Mouse (Mus musculus): ENCODE data around the gene Mrc2. TPM values are rescaled to one million over a fixed set of nuclear protein-coding genes. Genes with fewer than 3 reads are reported as not detected.

The Mrc2 gene
- total and polyA plus RNA-seq, 3 experiments, result not detected

Other genes with a start within 250 kb of the Mrc2 start
- not detected in 2 replicates for gene Efcab3, start 229.1 kb upstream of the Mrc2 start, total RNA-seq (2012; rRNA removed)
- gene Efcab3, start 229.1 kb upstream of the Mrc2 start, polyA plus RNA-seq (2012; ENCODE audit: insufficient read depth in 1 of 2, insufficient read length in 2 of 2, low read depth in 1 of 2, low replicate concordance in 2 of 2, missing spikeins in 1 of 2), result not detected
- gene Mettl2, start 166.2 kb upstream of the Mrc2 start, total RNA-seq (2012; rRNA removed), result 53.5 and 59.9 TPM in 2 replicates
- 10 to 100 TPM in 1 of 2 experiments, not detected in 1; 61.7 TPM for gene Mettl2, start 166.2 kb upstream of the Mrc2 start, polyA plus RNA-seq (2012; ENCODE audit: insufficient read depth in 1 of 2, insufficient read length in 2 of 2, low read depth in 1 of 2, low replicate concordance in 2 of 2, missing spikeins in 1 of 2)
- not detected in 2 replicates for gene Gm10842, start 145.8 kb upstream of the Mrc2 start, total RNA-seq (2012; rRNA removed)
- gene Gm10842, start 145.8 kb upstream of the Mrc2 start, polyA plus RNA-seq (2012; ENCODE audit: insufficient read depth in 1 of 2, insufficient read length in 2 of 2, low read depth in 1 of 2, low replicate concordance in 2 of 2, missing spikeins in 1 of 2), result not detected
- gene Tlk2, start 113.8 kb upstream of the Mrc2 start, total RNA-seq (2012; rRNA removed), result 52.7 and 60.9 TPM in 2 replicates
- gene Tlk2, start 113.8 kb upstream of the Mrc2 start, polyA plus RNA-seq (2012; ENCODE audit: insufficient read depth in 1 of 2, insufficient read length in 2 of 2, low read depth in 1 of 2, low replicate concordance in 2 of 2, missing spikeins in 1 of 2), result 10 to 100 TPM in 1 of 2 experiments, not detected in 1; 46.5 TPM
- gene March10, start 164.1 kb downstream of the Mrc2 start, total RNA-seq (2012; rRNA removed), result not detected in 2 replicates
- not detected for gene March10, start 164.1 kb downstream of the Mrc2 start, polyA plus RNA-seq (2012; ENCODE audit: insufficient read depth in 1 of 2, insufficient read length in 2 of 2, low read depth in 1 of 2, low replicate concordance in 2 of 2, missing spikeins in 1 of 2)